Mouse (Mus musculus): ENCODE measurements around the gene Trip11. TPM values are rescaled to one million over a fixed set of nuclear protein-coding genes. Genes with fewer than 3 reads are reported as not detected.

Gene Trip11
- total and polyA plus RNA-seq, 3 experiments = 4.7 to 40.0 (median 36.6) TPM

DNA sequence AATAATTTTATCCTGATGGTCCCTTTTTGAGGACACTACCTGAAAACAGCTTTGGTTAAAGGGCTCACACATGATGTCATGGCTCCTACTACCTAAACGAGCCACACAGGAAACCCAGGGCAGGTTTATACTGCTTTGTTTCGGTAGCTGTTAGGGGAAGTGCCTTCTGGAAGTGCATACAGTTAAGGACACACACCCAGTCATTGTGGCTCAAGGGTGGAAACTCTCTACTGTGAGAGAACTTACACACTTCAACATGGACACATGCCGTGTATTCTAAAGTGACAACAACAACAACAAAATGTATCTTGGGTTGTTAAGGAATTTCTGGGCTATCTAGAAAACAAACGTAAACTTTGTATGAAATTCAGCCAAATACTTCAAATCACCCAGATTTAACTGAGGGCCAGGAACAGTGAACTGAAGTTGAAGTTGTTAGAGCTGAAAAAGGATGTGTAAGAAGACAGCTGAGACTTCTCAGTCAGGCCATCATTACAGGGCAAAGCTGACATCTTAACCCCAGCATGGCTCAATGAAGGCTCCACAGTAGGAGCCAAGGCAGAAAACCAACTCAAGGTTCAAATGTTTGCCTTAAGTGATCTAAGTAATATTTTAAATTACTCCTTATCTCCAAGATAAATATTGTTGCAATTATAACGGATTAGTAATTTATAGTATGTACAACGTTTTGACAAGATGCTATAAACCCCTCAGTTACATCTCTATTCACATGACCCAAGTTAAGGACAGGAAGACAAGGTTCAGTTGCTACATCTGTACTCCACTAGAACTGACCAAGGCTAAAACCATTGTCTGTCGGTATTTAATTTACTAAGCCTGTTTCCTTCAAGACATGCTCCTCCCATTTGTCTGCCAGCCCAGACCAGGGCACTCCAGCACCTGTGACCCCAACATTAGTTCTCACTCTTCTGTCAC lies 80.6 kb downstream of the Trip11 start:
- Histone ChIP-seq H3K79me2 (replicated peaks; ENCODE audit: control insufficient read depth, insufficient read depth, low read length) (no peaks in the 10 kb centered on the region), H3K9ac (ENCODE audit: low read depth, low read length) (no peak overlapping the region), H3K27me3 (ENCODE audit: control insufficient read depth, insufficient read depth, low read length) (no peaks in the 10 kb centered on the region), H3K27ac (no peak overlapping the region), H3K4me1 (ENCODE audit: control insufficient read depth, insufficient read depth, low read length) (no peaks in the 10 kb centered on the region), H3K4me3 (no peak overlapping the region), H3K36me3 (ENCODE audit: control insufficient read depth, insufficient read depth, low read length) (peaks cover 2% of the 10 kb centered on the region; the same call in 1 of the 2 replicates)
- intact Hi-C loops (cut with DNase I) = no loop called here
- TF ChIP-seq CTCF (IDR thresholded peaks at IDR 0.05) (no peak), EP300 (IDR thresholded peaks at IDR 0.05; ENCODE audit: insufficient read depth, low read depth, low read length) (no peak), POLR2A (IDR thresholded peaks at IDR 0.05; ENCODE audit: insufficient read depth, low read depth, low read length) (no peak)
- DNase-seq = no peak
- WGBS = 61% methylated on average over 7 of the region's 7 CpGs

- Histone ChIP-seq H3K79me2 (replicated peaks; ENCODE audit: control insufficient read depth, insufficient read depth, low read length) (no peaks in the 10 kb centered on the region), H3K9ac (ENCODE audit: low read depth, low read length) (no peak overlapping the region), H3K4me3 (no peak overlapping the region), H3K27me3 (ENCODE audit: control insufficient read depth, insufficient read depth, low read length) (no peaks in the 10 kb centered on the region), H3K27ac (no peak overlapping the region), H3K36me3 (ENCODE audit: control insufficient read depth, insufficient read depth, low read length) (no peaks in the 10 kb centered on the region), H3K4me1 (ENCODE audit: control insufficient read depth, insufficient read depth, low read length) (no peaks in the 10 kb centered on the region)
- intact Hi-C loops (cut with DNase I) = no loop called here
- TF ChIP-seq POLR2A (IDR thresholded peaks at IDR 0.05; ENCODE audit: insufficient read depth, low read depth, low read length) = no peak
- no peak for TF ChIP-seq EP300 (IDR thresholded peaks at IDR 0.05; ENCODE audit: insufficient read depth, low read depth, low read length)
- TF ChIP-seq CTCF (IDR thresholded peaks at IDR 0.05) = no peak
- DNase-seq = no peak
- WGBS = 58% methylated on average over 4 of the region's 4 CpGs
Measured at GRCm38 (mm10) chr12:101831221-101831620, 81.8 kb downstream of the Trip11 start.

DNA sequence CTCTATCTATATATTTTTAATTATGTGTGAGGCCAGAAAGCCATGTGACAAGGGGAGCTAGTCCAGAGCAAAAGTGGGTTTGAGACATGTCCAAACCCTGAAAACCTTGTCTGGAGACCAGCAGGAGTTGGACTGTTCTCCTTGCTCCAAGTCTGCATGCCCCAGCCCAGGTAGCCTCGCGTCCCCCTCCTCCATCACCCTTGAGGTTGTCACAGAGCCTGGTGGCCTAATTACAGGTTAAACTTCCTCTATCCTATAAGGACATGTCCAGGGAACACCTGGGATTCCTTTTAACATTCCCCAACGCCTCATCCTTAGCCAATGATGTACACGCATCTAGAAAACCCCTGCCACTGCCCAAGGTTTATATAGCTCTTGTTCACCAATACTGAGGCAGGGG lies 89.9 kb downstream of the Trip11 start:
- no peak for DNase-seq
- H3K79me2 ChIP-seq (replicated peaks; ENCODE audit: control insufficient read depth, insufficient read depth, low read length) = no peaks in the 10 kb centered on the region
- H3K27me3 ChIP-seq (ENCODE audit: control insufficient read depth, insufficient read depth, low read length) = no peaks in the 10 kb centered on the region
- H3K4me1 ChIP-seq (ENCODE audit: control insufficient read depth, insufficient read depth, low read length) = peaks cover 5% of the 10 kb centered on the region
- intact Hi-C loops (cut with DNase I) = no loop called here
- 88% methylated on average over 4 of the region's 4 CpGs for WGBS
- TF ChIP-seq EP300 (IDR thresholded peaks at IDR 0.05; ENCODE audit: insufficient read depth, low read depth, low read length) (no peak), CTCF (IDR thresholded peaks at IDR 0.05) (no peak), POLR2A (IDR thresholded peaks at IDR 0.05; ENCODE audit: insufficient read depth, low read depth, low read length) (no peak)
- no peak overlapping the region for H3K9ac ChIP-seq (ENCODE audit: low read depth, low read length)
- H3K36me3 ChIP-seq (ENCODE audit: control insufficient read depth, insufficient read depth, low read length) = no peaks in the 10 kb centered on the region
- no peak overlapping the region for H3K27ac ChIP-seq
- no peak overlapping the region for H3K4me3 ChIP-seq

GRCm38 (mm10) chr12:101821596-101821995 lies 91.5 kb downstream of the Trip11 start:
- H3K4me1 ChIP-seq (ENCODE audit: control insufficient read depth, insufficient read depth, low read length) = peaks cover 6% of the 10 kb centered on the region
- WGBS = 17% methylated on average over 3 of the region's 3 CpGs
- intact Hi-C loops (cut with DNase I) = no loop called here
- H3K4me3 ChIP-seq = no peak overlapping the region
- TF ChIP-seq EP300 (IDR thresholded peaks at IDR 0.05; ENCODE audit: insufficient read depth, low read depth, low read length) (no peak), POLR2A (IDR thresholded peaks at IDR 0.05; ENCODE audit: insufficient read depth, low read depth, low read length) (no peak), CTCF (IDR thresholded peaks at IDR 0.05) (no peak)
- H3K79me2 ChIP-seq (replicated peaks; ENCODE audit: control insufficient read depth, insufficient read depth, low read length) = no peaks in the 10 kb centered on the region
- H3K27me3 ChIP-seq (ENCODE audit: control insufficient read depth, insufficient read depth, low read length) = no peaks in the 10 kb centered on the region; the same call in 1 of the 2 replicates
- H3K27ac ChIP-seq = no peak overlapping the region
- no peak for DNase-seq
- no peaks in the 10 kb centered on the region for H3K36me3 ChIP-seq (ENCODE audit: control insufficient read depth, insufficient read depth, low read length)
- H3K9ac ChIP-seq (ENCODE audit: low read depth, low read length) = no peak overlapping the region

DNA sequence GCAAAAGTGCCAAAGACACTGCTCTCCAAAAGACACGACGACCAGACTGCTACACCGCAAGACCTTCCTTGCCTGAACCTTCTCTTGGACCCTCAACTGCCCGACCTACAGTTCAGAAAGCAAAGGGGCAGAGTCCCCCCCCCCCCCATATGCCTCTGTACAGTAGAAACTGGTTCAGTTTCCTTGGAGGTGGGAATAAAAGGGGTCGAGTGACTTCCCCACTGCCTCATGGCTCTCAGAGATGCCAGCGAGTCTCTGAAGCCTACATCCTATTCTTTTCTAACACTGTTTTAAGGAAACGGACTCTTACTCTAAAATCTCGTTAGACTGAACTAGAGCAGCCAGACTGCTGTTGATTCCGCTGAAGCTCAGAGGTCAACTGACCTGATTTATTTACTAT lies 93.5 kb downstream of the Trip11 start:
- DNase-seq = no peak
- Histone ChIP-seq H3K4me1 (ENCODE audit: control insufficient read depth, insufficient read depth, low read length) (peaks cover 6% of the 10 kb centered on the region), H3K27ac (no peak overlapping the region), H3K79me2 (replicated peaks; ENCODE audit: control insufficient read depth, insufficient read depth, low read length) (no peaks in the 10 kb centered on the region), H3K9ac (ENCODE audit: low read depth, low read length) (no peak overlapping the region), H3K36me3 (ENCODE audit: control insufficient read depth, insufficient read depth, low read length) (no peaks in the 10 kb centered on the region), H3K4me3 (no peak overlapping the region; the same call in 1 of the 2 replicates), H3K27me3 (ENCODE audit: control insufficient read depth, insufficient read depth, low read length) (no peaks in the 10 kb centered on the region; the same call in 1 of the 2 replicates)
- WGBS = 46% methylated on average over 9 of the region's 9 CpGs
- intact Hi-C loops (cut with DNase I) = loop anchor here (10.0 kb wide), 1 partner anchor 55 kb away; no protein-coding TSS in a partner anchor
- TF ChIP-seq EP300 (IDR thresholded peaks at IDR 0.05; ENCODE audit: insufficient read depth, low read depth, low read length) = no peak
- TF ChIP-seq CTCF (IDR thresholded peaks at IDR 0.05) = no peak
- TF ChIP-seq POLR2A (IDR thresholded peaks at IDR 0.05; ENCODE audit: insufficient read depth, low read depth, low read length) = no peak

Measured in heart, adult 2 months (tissue).